Mouse (Mus musculus) ES-E14 (cell line): ENCODE measurements around the gene Prps1.

Experiments
- CHD2 ChIP-seq: IDR thresholded peaks from 2 replicates; pipeline ENCODE4 v1.6.1; 2014; ENCODE audit warnings: mild to moderate bottlenecking, low read depth, low read length, inconsistent platforms
- MAFK ChIP-seq: IDR thresholded peaks from 2 replicates; pipeline ENCODE4 v1.6.1; 2014; ENCODE audit warnings: mild to moderate bottlenecking, low read depth, low read length, inconsistent platforms; ENCODE audit not compliant: insufficient read depth
- ZC3H11A ChIP-seq: IDR thresholded peaks from 2 replicates; pipeline ENCODE4 v1.6.1; 2012; ENCODE audit warnings: low read depth, mild to moderate bottlenecking, inconsistent platforms, low read length, borderline replicate concordance
- ZNF384 ChIP-seq: IDR thresholded peaks from 2 replicates; pipeline ENCODE4 v1.6.1; 2012; ENCODE audit warnings: low read depth, low read length, inconsistent platforms

GRCm38 (mm10) chrX:140520146-140521102, 64.0 kb downstream of the Prps1 start:
- TF ChIP-seq ZNF384, result no peak
- TF ChIP-seq CHD2, result no peak
- no peak for TF ChIP-seq ZC3H11A
- TF ChIP-seq MAFK, result peak; percentile 64; the same call in 1 of the 2 replicates
